Mouse (Mus musculus): ENCODE results near the gene Ctdnep1. TPM values are rescaled to one million over a fixed set of nuclear protein-coding genes. Genes with fewer than 3 reads are reported as not detected.
"Not testable (repeated sequence)": the region's sequence is repeated elsewhere in the genome, so short reads cannot be mapped to it uniquely, and the experiment has no call there.

The Ctdnep1 gene
- polyA plus RNA-seq, 1 experiment from 2014 or later, result 23.9 TPM

- WGBS, result 86% methylated on average over 18 of the region's 18 CpGs
- Histone ChIP-seq H3K4me1 (ENCODE audit: control insufficient read depth, insufficient read depth, low read length) (peaks cover 9% of the 10 kb centered on the region), H3K27ac (ENCODE audit: low read length) (peak overlapping the region; percentile 97), H3K4me3 (ENCODE audit: low read length) (peak overlapping the region; percentile 62), H3K27me3 (ENCODE audit: control insufficient read depth, insufficient read depth, low read length) (no peaks in the 10 kb centered on the region), H3K36me3 (ENCODE audit: control insufficient read depth, insufficient read depth) (peaks cover 20% of the 10 kb centered on the region), H3K9ac (ENCODE audit: low read length) (peak overlapping the region; percentile 70), H3K9me3 (replicated peaks; ENCODE audit: control insufficient read depth, low read length) (no peaks in the 10 kb centered on the region), H3K4me2 (ENCODE audit: low read depth, low read length) (peak overlapping the region; percentile 66)
- ATAC-seq (replicated peaks; ENCODE audit: extremely low read depth, insufficient read depth, low FRiP score), result no peak
These were observed 34.7 kb upstream of the Ctdnep1 start for GRCm38 (mm10) chr11:69945997-69946891.

- H3K9me3 ChIP-seq (replicated peaks; ENCODE audit: control insufficient read depth, low read length), result no peaks in the 10 kb centered on the region
- peak overlapping the region; percentile 70 for H3K9ac ChIP-seq (ENCODE audit: low read length)
- H3K4me2 ChIP-seq (ENCODE audit: low read depth, low read length), result peak overlapping the region; percentile 66
- 6% methylated on average over 29 of the region's 29 CpGs for WGBS
- peak; percentile 82 for ATAC-seq (replicated peaks; ENCODE audit: extremely low read depth, insufficient read depth, low FRiP score)
- H3K4me1 ChIP-seq (ENCODE audit: control insufficient read depth, insufficient read depth, low read length), result peaks cover 9% of the 10 kb centered on the region
- peaks cover 20% of the 10 kb centered on the region for H3K36me3 ChIP-seq (ENCODE audit: control insufficient read depth, insufficient read depth)
- no peaks in the 10 kb centered on the region for H3K27me3 ChIP-seq (ENCODE audit: control insufficient read depth, insufficient read depth, low read length)
- peak overlapping the region; percentile 62 for H3K4me3 ChIP-seq (ENCODE audit: low read length)
- H3K27ac ChIP-seq (ENCODE audit: low read length), result peak overlapping the region; percentile 97
These were observed 33.5 kb upstream of the Ctdnep1 start for GRCm38 (mm10) chr11:69947337-69948065.

GRCm38 (mm10) chr11:69948066-69948762, 32.7 kb upstream of the Ctdnep1 start, which contains the start of gene Slc2a4:
Gene Slc2a4, minus strand, starts transcription at chr11:69948188.
- no peaks in the 10 kb centered on the region for H3K9me3 ChIP-seq (replicated peaks; ENCODE audit: control insufficient read depth, low read length)
- H3K4me2 ChIP-seq (ENCODE audit: low read depth, low read length), result peak within 1 kb of the TSS; percentile 66
- H3K27me3 ChIP-seq (ENCODE audit: control insufficient read depth, insufficient read depth, low read length), result no peaks in the 10 kb centered on the region
- WGBS, result under 1% methylated on average over 34 of the region's 34 CpGs
- peak within 1 kb of the TSS; percentile 62 for H3K4me3 ChIP-seq (ENCODE audit: low read length)
- peak; percentile 94 for ATAC-seq (replicated peaks; ENCODE audit: extremely low read depth, insufficient read depth, low FRiP score)
- H3K9ac ChIP-seq (ENCODE audit: low read length), result peak within 1 kb of the TSS; percentile 70
- peaks cover 9% of the 10 kb centered on the region for H3K4me1 ChIP-seq (ENCODE audit: control insufficient read depth, insufficient read depth, low read length)
- peaks cover 18% of the 10 kb centered on the region for H3K36me3 ChIP-seq (ENCODE audit: control insufficient read depth, insufficient read depth)
- peak within 1 kb of the TSS; percentile 97 for H3K27ac ChIP-seq (ENCODE audit: low read length)

- Histone ChIP-seq H3K27ac (ENCODE audit: low read length) (peak overlapping the region; percentile 97), H3K4me2 (ENCODE audit: low read depth, low read length) (peak overlapping the region; percentile 66), H3K36me3 (ENCODE audit: control insufficient read depth, insufficient read depth) (peaks cover 16% of the 10 kb centered on the region), H3K9ac (ENCODE audit: low read length) (peak overlapping the region; percentile 67), H3K4me3 (ENCODE audit: low read length) (peak overlapping the region; percentile 62), H3K9me3 (replicated peaks; ENCODE audit: control insufficient read depth, low read length) (no peaks in the 10 kb centered on the region), H3K4me1 (ENCODE audit: control insufficient read depth, insufficient read depth, low read length) (peaks cover 14% of the 10 kb centered on the region), H3K27me3 (ENCODE audit: control insufficient read depth, insufficient read depth, low read length) (no peaks in the 10 kb centered on the region)
- 0% methylated on average over 14 of the region's 14 CpGs for WGBS
- peak; percentile 35 for ATAC-seq (replicated peaks; ENCODE audit: extremely low read depth, insufficient read depth, low FRiP score)
These were observed 32.2 kb upstream of the Ctdnep1 start for GRCm38 (mm10) chr11:69948763-69949150.

GRCm38 (mm10) chr11:69950807-69951459, 30.0 kb upstream of the Ctdnep1 start:
- 37% methylated on average over 4 of the region's 4 CpGs for WGBS
- Histone ChIP-seq H3K9me3 (replicated peaks; ENCODE audit: control insufficient read depth, low read length) (no peaks in the 10 kb centered on the region), H3K4me1 (ENCODE audit: control insufficient read depth, insufficient read depth, low read length) (peaks cover 14% of the 10 kb centered on the region), H3K27ac (ENCODE audit: low read length) (no peak overlapping the region), H3K27me3 (ENCODE audit: control insufficient read depth, insufficient read depth, low read length) (no peaks in the 10 kb centered on the region), H3K4me2 (ENCODE audit: low read depth, low read length) (no peak overlapping the region), H3K9ac (ENCODE audit: low read length) (no peak overlapping the region), H3K4me3 (ENCODE audit: low read length) (no peak overlapping the region), H3K36me3 (ENCODE audit: control insufficient read depth, insufficient read depth) (no peaks in the 10 kb centered on the region)
- no peak for ATAC-seq (replicated peaks; ENCODE audit: extremely low read depth, insufficient read depth, low FRiP score)

GRCm38 (mm10) chr11:69952274-69952673, 28.7 kb upstream of the Ctdnep1 start:
- peaks cover 9% of the 10 kb centered on the region for H3K4me1 ChIP-seq (ENCODE audit: control insufficient read depth, insufficient read depth, low read length)
- no peak for ATAC-seq (replicated peaks; ENCODE audit: extremely low read depth, insufficient read depth, low FRiP score)

GRCm38 (mm10) chr11:69953267-69953915, 27.6 kb upstream of the Ctdnep1 start:
- no peaks in the 10 kb centered on the region for H3K36me3 ChIP-seq (ENCODE audit: control insufficient read depth, insufficient read depth)
- H3K9me3 ChIP-seq (replicated peaks; ENCODE audit: control insufficient read depth, low read length), result no peaks in the 10 kb centered on the region
- no peak for ATAC-seq (replicated peaks; ENCODE audit: extremely low read depth, insufficient read depth, low FRiP score)
- no peak overlapping the region; the same call in 1 of the 2 replicates for H3K4me2 ChIP-seq (ENCODE audit: low read depth, low read length)
- H3K9ac ChIP-seq (ENCODE audit: low read length), result 0 out of 2 replicates have a peak overlapping the region, but pooled peaks have one; percentile 20
- H3K27ac ChIP-seq (ENCODE audit: low read length), result no peak overlapping the region
- no peaks in the 10 kb centered on the region for H3K27me3 ChIP-seq (ENCODE audit: control insufficient read depth, insufficient read depth, low read length)
- no peak overlapping the region for H3K4me3 ChIP-seq (ENCODE audit: low read length)
- WGBS, result 26% methylated on average over 11 of the region's 11 CpGs
- peaks cover 9% of the 10 kb centered on the region for H3K4me1 ChIP-seq (ENCODE audit: control insufficient read depth, insufficient read depth, low read length)

More at GRCm38 (mm10) chr11:69952274-69952673, 28.7 kb upstream of the Ctdnep1 start:
- Histone ChIP-seq H3K36me3 (ENCODE audit: control insufficient read depth, insufficient read depth) (no peaks in the 10 kb centered on the region), H3K4me2 (ENCODE audit: low read depth, low read length) (no peak overlapping the region), H3K9ac (ENCODE audit: low read length) (no peak overlapping the region), H3K27me3 (ENCODE audit: control insufficient read depth, insufficient read depth, low read length) (no peaks in the 10 kb centered on the region), H3K4me3 (ENCODE audit: low read length) (no peak overlapping the region), H3K9me3 (replicated peaks; ENCODE audit: control insufficient read depth, low read length) (no peaks in the 10 kb centered on the region), H3K27ac (ENCODE audit: low read length) (no peak overlapping the region)
- WGBS, result 58% methylated on average over 1 of the region's 1 CpGs

GRCm38 (mm10) chr11:69955618-69956017, 25.3 kb upstream of the Ctdnep1 start:
- not testable (repeated sequence) for H3K4me1 ChIP-seq (ENCODE audit: control insufficient read depth, insufficient read depth, low read length); H3K27me3 ChIP-seq (ENCODE audit: control insufficient read depth, insufficient read depth, low read length); H3K4me3 ChIP-seq (ENCODE audit: low read length); H3K9me3 ChIP-seq (replicated peaks; ENCODE audit: control insufficient read depth, low read length); ATAC-seq (replicated peaks; ENCODE audit: extremely low read depth, insufficient read depth, low FRiP score); H3K9ac ChIP-seq (ENCODE audit: low read length); H3K4me2 ChIP-seq (ENCODE audit: low read depth, low read length); H3K27ac ChIP-seq (ENCODE audit: low read length); H3K36me3 ChIP-seq (ENCODE audit: control insufficient read depth, insufficient read depth)
- WGBS, result 76% methylated on average over 4 of the region's 4 CpGs
